Mouse (Mus musculus): ENCODE data around the gene Kmt2a.

GRCm38 (mm10) chr9:44882981-44883569 is 2.0 kb upstream of the Kmt2a start:
- TF ChIP-seq POLR2A (IDR thresholded peaks at IDR 0.05; ENCODE audit: control insufficient read depth, low read depth, low read length) (no peak), CTCF (IDR thresholded peaks at IDR 0.05; ENCODE audit: control insufficient read depth, insufficient read depth, insufficient replicate concordance, low read depth, low read length) (no peak)
